Mouse (Mus musculus) lung, embryonic 14.5 days (tissue): ENCODE measurements around the gene Eid3. TPM values are rescaled to one million over a fixed set of nuclear protein-coding genes. Genes with fewer than 3 reads are reported as not detected.
A peak's percentile ranks its signal among the peaks of the same experiment; 100 is the strongest.

Experiments used
- ATAC-seq: fragments of 200-750 bp; cut with Nextera tagmentation; 2 replicates; pipeline ENCODE4 v1.8.0; 2017; ENCODE audit warnings: mild to moderate bottlenecking, moderate TSS enrichment, moderate library complexity; ENCODE audit not compliant: insufficient read depth
- DNase-seq: peaks from one replicate; pipeline ENCODE4 v3.0.0-alpha.2; 2015
- H3K27ac ChIP-seq: fragments of 300-500 bp; sonication (generic); 2 replicates; pipeline ENCODE4 v1.5.1; 2014; ENCODE audit warnings: low read depth, mild to moderate bottlenecking, moderate library complexity
- H3K27me3 ChIP-seq: fragments of 300-500 bp; sonication (generic); 2 replicates; pipeline ENCODE4 v1.6.1; 2014; ENCODE audit warnings: low read length, control low read depth; ENCODE audit not compliant: insufficient read depth
- H3K36me3 ChIP-seq: fragments of 300-500 bp; sonication (generic); 2 replicates; pipeline ENCODE4 v1.6.1; 2014; ENCODE audit warnings: control low read depth; ENCODE audit not compliant: insufficient read depth
- H3K4me1 ChIP-seq: fragments of 300-500 bp; sonication (generic); 2 replicates; pipeline ENCODE4 v1.6.1; 2014; ENCODE audit warnings: antibody characterized with exemption, control low read depth; ENCODE audit not compliant: insufficient read depth
- H3K4me2 ChIP-seq: fragments of 300-500 bp; sonication (generic); 2 replicates; pipeline ENCODE4 v1.6.1; 2014; ENCODE audit warnings: mild to moderate bottlenecking
- H3K4me3 ChIP-seq: fragments of 300-500 bp; sonication (generic); 2 replicates; pipeline ENCODE4 v1.5.1; 2014; ENCODE audit warnings: low read depth, low read length
- H3K9ac ChIP-seq: fragments of 300-500 bp; sonication (generic); 2 replicates; pipeline ENCODE4 v1.6.1; 2014
- H3K9me3 ChIP-seq: fragments of 300-500 bp; sonication (generic); 2 replicates; pipeline ENCODE4 v1.6.1; 2016; ENCODE audit warnings: low read depth, low read length, control low read depth
- CTCF ChIP-seq: IDR thresholded peaks from 2 replicates; pipeline ENCODE4 v1.5.1; 2016; ENCODE audit warnings: antibody characterized with exemption, low read depth
- WGBS: fragments of 180-500 bp; shearing (Covaris S2); extraction: QIAGEN DNeasy Blood & Tissue Kit; methylation state at CpG from one replicate; pipeline ENCODE4 v1.1.7; 2014; 5-methylcytosine and 5-hydroxymethylcytosine counted together
- polyA plus RNA-seq: library from polyadenylated mRNA; unstranded; fragments of >200 nt; fragmentation: Nextera tagmentation; extraction: Ambion mirVana; gene quantifications from 2 replicates; pipeline ENCODE4 v1.2.1, GENCODE M21; 2014

The Eid3 gene
- polyA plus RNA-seq, 1 experiment from 2014 or later = 0.50 TPM

DNA sequence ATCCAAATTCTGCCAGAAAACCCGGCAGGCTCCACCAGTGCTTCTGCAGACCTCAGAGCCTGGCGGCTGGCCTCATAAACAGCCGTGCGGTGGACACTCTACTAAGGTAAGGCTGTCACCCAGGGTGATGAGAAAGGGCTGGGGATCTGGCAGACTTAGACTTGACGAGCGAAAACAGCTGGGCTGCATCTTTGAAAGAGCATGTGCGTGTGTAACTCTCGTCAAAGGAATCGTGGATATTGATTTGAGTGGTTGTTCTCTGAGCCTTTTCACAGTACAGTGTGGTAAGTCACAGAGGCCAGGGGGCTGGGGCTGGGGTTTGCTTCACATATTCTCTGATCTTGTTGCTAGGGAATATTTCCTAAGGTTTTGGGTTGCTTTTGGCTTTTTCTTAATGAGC, 32.5 kb upstream of the Eid3 start, which contains the start of gene Txnrd1:
Gene Txnrd1, plus strand, starts transcription at position 26 of the 400 bp plus-strand sequence.
- WGBS = 29% methylated on average over 9 of the region's 9 CpGs
- ATAC-seq = no peak

DNA sequence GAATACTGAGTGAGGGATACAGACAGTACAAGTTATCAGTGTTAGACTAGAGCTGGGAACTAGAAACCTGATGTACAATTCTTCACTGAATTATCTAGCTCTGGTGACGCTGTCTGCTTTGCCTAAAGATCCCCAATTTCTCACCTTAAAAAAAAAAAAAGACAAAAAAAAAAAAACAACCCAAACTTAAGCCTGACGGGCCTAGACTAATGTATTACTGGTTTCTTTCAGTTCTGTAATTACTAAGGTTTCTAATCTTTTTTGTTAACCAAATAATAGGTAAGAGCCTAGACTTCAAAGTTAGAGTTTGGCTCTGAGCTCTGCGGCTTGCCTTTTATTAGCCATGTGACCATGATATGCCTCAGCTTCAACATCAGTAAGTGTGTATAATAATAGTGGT, 30.5 kb upstream of the Eid3 start:
- no peak for ATAC-seq
- 65% methylated on average over 3 of the region's 3 CpGs for WGBS
- no peak overlapping the region for H3K4me2 ChIP-seq

More for the DNA sequence above, 32.5 kb upstream of the Eid3 start, which contains the start of gene Txnrd1:
- H3K9me3 ChIP-seq = peaks cover 4% of the 10 kb centered on the region; the same call in 1 of the 2 replicates
- H3K27me3 ChIP-seq = no peaks in the 10 kb centered on the region
- H3K9ac ChIP-seq = no peak within 1 kb of the TSS
- peak; percentile 18 for DNase-seq
- no peak within 1 kb of the TSS for H3K27ac ChIP-seq
- TF ChIP-seq CTCF = no peak
- no peaks in the 10 kb centered on the region for H3K36me3 ChIP-seq
- no peak within 1 kb of the TSS for H3K4me3 ChIP-seq
- H3K4me2 ChIP-seq = no peak within 1 kb of the TSS
- no peaks in the 10 kb centered on the region for H3K4me1 ChIP-seq

GRCm38 (mm10) chr10:82838390-82838789, 28.0 kb upstream of the Eid3 start:
- H3K27ac ChIP-seq = no peak overlapping the region
- no peaks in the 10 kb centered on the region for H3K36me3 ChIP-seq
- no peaks in the 10 kb centered on the region for H3K4me1 ChIP-seq
- 80% methylated on average over 7 of the region's 7 CpGs for WGBS
- no peak for TF ChIP-seq CTCF
- H3K9me3 ChIP-seq = no peaks in the 10 kb centered on the region
- no peak overlapping the region for H3K4me3 ChIP-seq
- H3K27me3 ChIP-seq = no peaks in the 10 kb centered on the region
- H3K9ac ChIP-seq = no peak overlapping the region
- ATAC-seq (no peak), DNase-seq (no peak)
- no peak overlapping the region for H3K4me2 ChIP-seq

More for the DNA sequence above, 30.5 kb upstream of the Eid3 start:
- no peak for TF ChIP-seq CTCF
- no peak overlapping the region for H3K27ac ChIP-seq
- H3K36me3 ChIP-seq = no peaks in the 10 kb centered on the region
- peaks cover 4% of the 10 kb centered on the region; the same call in 1 of the 2 replicates for H3K9me3 ChIP-seq
- no peak for DNase-seq
- H3K4me3 ChIP-seq = no peak overlapping the region
- H3K4me1 ChIP-seq = no peaks in the 10 kb centered on the region
- no peak overlapping the region for H3K9ac ChIP-seq
- no peaks in the 10 kb centered on the region for H3K27me3 ChIP-seq

DNA sequence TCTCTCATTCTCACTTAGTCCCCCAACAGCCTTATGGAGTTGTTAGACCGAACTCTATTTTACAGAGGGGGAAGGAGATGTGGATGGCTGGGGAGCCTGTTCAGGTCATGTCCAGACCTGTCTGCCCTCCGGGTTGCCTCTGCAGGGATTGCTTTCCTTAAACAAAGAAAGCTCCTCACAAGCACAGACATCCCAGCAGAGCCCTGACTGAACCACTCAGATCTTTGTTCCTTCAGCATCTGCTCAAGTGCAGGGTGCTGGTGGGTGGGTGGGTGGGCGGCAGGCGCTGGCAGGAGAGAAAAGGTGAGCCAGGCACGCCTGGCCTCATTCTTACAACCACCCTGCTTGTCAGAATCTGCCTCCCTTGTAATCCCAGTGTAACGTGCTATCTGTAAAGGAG, 22.3 kb upstream of the Eid3 start:
- ATAC-seq (no peak), DNase-seq (no peak)
- TF ChIP-seq CTCF = no peak
- Histone ChIP-seq H3K4me2 (no peak overlapping the region), H3K4me3 (no peak overlapping the region), H3K27me3 (no peaks in the 10 kb centered on the region), H3K27ac (no peak overlapping the region), H3K36me3 (no peaks in the 10 kb centered on the region), H3K4me1 (no peaks in the 10 kb centered on the region), H3K9me3 (no peaks in the 10 kb centered on the region), H3K9ac (no peak overlapping the region)
- 49% methylated on average over 6 of the region's 6 CpGs for WGBS

GRCm38 (mm10) chr10:82844731-82845130, 21.7 kb upstream of the Eid3 start:
- Histone ChIP-seq H3K4me3 (no peak overlapping the region), H3K4me1 (no peaks in the 10 kb centered on the region), H3K9me3 (no peaks in the 10 kb centered on the region), H3K9ac (no peak overlapping the region), H3K27me3 (no peaks in the 10 kb centered on the region), H3K27ac (no peak overlapping the region), H3K4me2 (no peak overlapping the region), H3K36me3 (no peaks in the 10 kb centered on the region)
- TF ChIP-seq CTCF = no peak
- ATAC-seq (no peak), DNase-seq (no peak)
- 71% methylated on average over 8 of the region's 8 CpGs for WGBS

GRCm38 (mm10) chr10:82847821-82848459, 18.5 kb upstream of the Eid3 start:
- H3K27ac ChIP-seq = 0 out of 2 replicates have a peak overlapping the region, but pooled peaks have one; percentile 50
- H3K9ac ChIP-seq = no peak overlapping the region
- H3K4me1 ChIP-seq = no peaks in the 10 kb centered on the region
- no peaks in the 10 kb centered on the region for H3K9me3 ChIP-seq
- H3K27me3 ChIP-seq = no peaks in the 10 kb centered on the region
- DNase-seq (peak; percentile 33), ATAC-seq (no peak)
- WGBS = 56% methylated on average over 9 of the region's 9 CpGs
- H3K4me2 ChIP-seq = 0 out of 2 replicates have a peak overlapping the region, but pooled peaks have one; percentile 7
- no peaks in the 10 kb centered on the region for H3K36me3 ChIP-seq
- no peak overlapping the region for H3K4me3 ChIP-seq
- no peak for TF ChIP-seq CTCF

GRCm38 (mm10) chr10:82849686-82850353, 16.6 kb upstream of the Eid3 start:
- no peaks in the 10 kb centered on the region for H3K36me3 ChIP-seq
- H3K27me3 ChIP-seq = no peaks in the 10 kb centered on the region
- ATAC-seq (no peak), DNase-seq (no peak)
- no peak overlapping the region for H3K9ac ChIP-seq
- no peak overlapping the region for H3K27ac ChIP-seq
- no peak overlapping the region for H3K4me2 ChIP-seq
- 65% methylated on average over 16 of the region's 16 CpGs for WGBS
- TF ChIP-seq CTCF = no peak
- H3K4me3 ChIP-seq = no peak overlapping the region
- H3K9me3 ChIP-seq = no peaks in the 10 kb centered on the region
- no peaks in the 10 kb centered on the region for H3K4me1 ChIP-seq
